Mouse (Mus musculus): ENCODE measurements around the gene Znrf2.

GRCm38 (mm10) chr6:54918521-54918920 is 101.8 kb downstream of the Znrf2 start:
- TF ChIP-seq GATA1 (IDR thresholded peaks at IDR 0.05; ENCODE audit: borderline replicate concordance, low read length) (no peak), FLI1 (IDR thresholded peaks at IDR 0.05; ENCODE audit: low read length) (no peak)
